Mouse (Mus musculus) adrenal gland, adult 2 months (tissue): ENCODE data around the gene Med11. TPM values are rescaled to one million over a fixed set of nuclear protein-coding genes. Genes with fewer than 3 reads are reported as not detected.
"Not testable (repeated sequence)": the region's sequence is repeated elsewhere in the genome, so short reads cannot be mapped to it uniquely, and the experiment has no call there.

Experiments used
- DNase-seq: peaks from one replicate; pipeline ENCODE4 v3.0.0; 2021
- long read RNA-seq: library from polyadenylated mRNA; stranded (forward); transcript quantifications from one replicate; pipeline ENCODE4 v2.0.0, GENCODE M21; 2021
- polyA plus RNA-seq: library from polyadenylated mRNA; depleted of rRNA; stranded (reverse); fragments of >200 nt; gene quantifications from 2 replicates; pipeline ENCODE4 v1.2.3, GENCODE M21; 2012; rRNA removed
- total RNA-seq, 2 experiments: library from RNA; stranded (reverse); gene quantifications; 2 replicates each; pipeline ENCODE4 v1.2.3; 2021

The Med11 gene
- 10 to 100 TPM; 20.4 to 21.6 TPM for total RNA-seq
- polyA plus RNA-seq, result 8.9 TPM in 2 replicates
- long read RNA-seq, partial matches to known transcripts, result 0 of 9 reads
- long read RNA-seq, other reads (novel, unspliced or antisense), result 2 of 9 reads

GRCm38 (mm10) chr11:70451797-70452498 is at the start of gene Med11:
Gene Med11 (plus strand): TSS chr11:70451919.
- peak; percentile 98 for DNase-seq

- no peak for DNase-seq
Measured at GRCm38 (mm10) chr11:70403598-70403997, 48.1 kb upstream of the Med11 start.

- DNase-seq, result peak; percentile 93
Measured at GRCm38 (mm10) chr11:70409594-70410296, 42.0 kb upstream of the Med11 start, which contains the start of gene Pelp1. Gene Pelp1 (minus strand): TSS chr11:70410031.

GRCm38 (mm10) chr11:70410297-70410643 is 41.4 kb upstream of the Med11 start:
- DNase-seq, result no peak

GRCm38 (mm10) chr11:70412591-70412990 is 39.1 kb upstream of the Med11 start:
- no peak for DNase-seq

GRCm38 (mm10) chr11:70413961-70414360 is 37.8 kb upstream of the Med11 start:
- DNase-seq, result peak; percentile 69

GRCm38 (mm10) chr11:70418199-70418598 is 33.5 kb upstream of the Med11 start:
- DNase-seq, result no peak

GRCm38 (mm10) chr11:70419486-70419885 is 32.2 kb upstream of the Med11 start:
- no peak for DNase-seq

GRCm38 (mm10) chr11:70426598-70426997 is 25.1 kb upstream of the Med11 start:
- DNase-seq, result not testable (repeated sequence)

- no peak for DNase-seq
Measured at GRCm38 (mm10) chr11:70431574-70431973, 20.1 kb upstream of the Med11 start.

- peak; percentile 100 for DNase-seq
Measured at GRCm38 (mm10) chr11:70432048-70432894, 19.4 kb upstream of the Med11 start, which contains the start of gene Arrb2. Gene Arrb2 (plus strand): TSS chr11:70432635.

- no peak for DNase-seq
Measured at GRCm38 (mm10) chr11:70432895-70433568, 18.7 kb upstream of the Med11 start.

- DNase-seq, result no peak
Measured at GRCm38 (mm10) chr11:70433569-70433943, 18.2 kb upstream of the Med11 start.

- DNase-seq, result no peak
Measured at GRCm38 (mm10) chr11:70433951-70434350, 17.8 kb upstream of the Med11 start.

GRCm38 (mm10) chr11:70435476-70435875 is 16.2 kb upstream of the Med11 start:
- no peak for DNase-seq

GRCm38 (mm10) chr11:70437426-70437825 is 14.3 kb upstream of the Med11 start:
- no peak for DNase-seq

- peak; percentile 60 for DNase-seq
Measured at GRCm38 (mm10) chr11:70438728-70439374, 12.9 kb upstream of the Med11 start.

GRCm38 (mm10) chr11:70440637-70441036 is 11.1 kb upstream of the Med11 start:
- no peak for DNase-seq

- no peak for DNase-seq
Measured at GRCm38 (mm10) chr11:70441882-70442281, 9.8 kb upstream of the Med11 start.

GRCm38 (mm10) chr11:70443964-70444363 is 7.8 kb upstream of the Med11 start:
- no peak for DNase-seq

- no peak for DNase-seq
Measured at GRCm38 (mm10) chr11:70444667-70445066, 7.1 kb upstream of the Med11 start.
